Mouse (Mus musculus): ENCODE measurements around the gene Cacna2d1.

DNA sequence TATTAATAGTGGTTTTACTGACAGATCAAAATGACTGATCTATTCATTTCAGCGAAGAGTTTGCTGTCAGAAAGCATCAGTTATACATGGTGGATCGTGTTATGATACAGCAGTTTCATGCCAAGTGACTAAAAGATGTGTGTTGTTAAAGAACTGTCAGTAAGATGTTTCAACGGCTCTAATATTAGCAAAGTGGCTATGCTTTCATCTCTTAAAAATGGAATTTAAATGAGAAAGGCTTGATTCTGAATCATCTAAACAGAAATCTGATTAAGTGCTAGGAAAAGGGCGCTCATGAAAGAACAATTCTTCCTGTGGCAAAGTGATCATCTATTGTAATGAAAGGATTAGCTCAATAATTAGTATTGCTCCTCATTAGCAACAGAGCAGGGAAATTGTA, 287.5 kb downstream of the Cacna2d1 start:
- TF ChIP-seq CTCF (conservative IDR thresholded peaks at IDR 0.05; ENCODE audit: low read length), result no peak
- TF ChIP-seq POU5F1 (IDR thresholded peaks at IDR 0.05; ENCODE audit: borderline replicate concordance, low read length), result no peak

Measured in E14TG2a.4 (cell line).